Mouse (Mus musculus) heart, embryonic 15.5 days (tissue): ENCODE results near the gene Prdm1. TPM values are rescaled to one million over a fixed set of nuclear protein-coding genes. Genes with fewer than 3 reads are reported as not detected.

Experiments
- ATAC-seq: fragments of 200-750 bp; cut with Nextera tagmentation; replicated peaks from 2 replicates; pipeline ENCODE4 v1.8.0; 2017; ENCODE audit warnings: low read depth, moderate TSS enrichment; ENCODE audit not compliant: insufficient number of reproducible peaks, insufficient read depth, low FRiP score
- H3K27ac ChIP-seq: fragments of 300-500 bp; sonication (generic); 2 replicates; pipeline ENCODE4 v1.5.1; 2015; ENCODE audit warnings: mild to moderate bottlenecking, inconsistent platforms
- H3K27me3 ChIP-seq: fragments of 300-500 bp; sonication (generic); 2 replicates; pipeline ENCODE4 v1.6.1; 2015; ENCODE audit warnings: inconsistent platforms
- H3K36me3 ChIP-seq: fragments of 300-500 bp; sonication (generic); 2 replicates; pipeline ENCODE4 v1.6.1; 2015; ENCODE audit warnings: mild to moderate bottlenecking, inconsistent platforms
- H3K4me1 ChIP-seq: fragments of 300-500 bp; sonication (generic); replicated peaks from 2 replicates; pipeline ENCODE4 v1.6.1; 2015; ENCODE audit warnings: inconsistent platforms
- H3K4me2 ChIP-seq: fragments of 300-500 bp; sonication (generic); 2 replicates; pipeline ENCODE4 v1.6.1; 2015; ENCODE audit warnings: inconsistent platforms, mild to moderate bottlenecking, moderate library complexity
- H3K4me3 ChIP-seq: fragments of 300-500 bp; sonication (generic); 2 replicates; pipeline ENCODE4 v1.5.1; 2015; ENCODE audit warnings: mild to moderate bottlenecking, inconsistent platforms
- H3K9ac ChIP-seq: fragments of 300-500 bp; sonication (generic); 2 replicates; pipeline ENCODE4 v1.6.1; 2015; ENCODE audit warnings: mild to moderate bottlenecking, inconsistent platforms
- H3K9me3 ChIP-seq: fragments of 300-500 bp; sonication (generic); replicated peaks from 2 replicates; pipeline ENCODE4 v1.6.1; 2016; ENCODE audit warnings: inconsistent platforms
- WGBS: fragments of 180-500 bp; shearing (Covaris S2); methylation state at CpG from one replicate; pipeline ENCODE4 v1.1.7; 2015; ENCODE audit warnings: mixed read lengths; 5-methylcytosine and 5-hydroxymethylcytosine counted together
- polyA plus RNA-seq: library from polyadenylated mRNA; unstranded; fragments of >200 nt; fragmentation: Nextera tagmentation; extraction: Ambion mirVana; gene quantifications from 2 replicates; pipeline ENCODE4 v1.2.1, GENCODE M21; 2015

Gene Prdm1
- polyA plus RNA-seq, 1 experiment from 2014 or later: 0.83 TPM

DNA sequence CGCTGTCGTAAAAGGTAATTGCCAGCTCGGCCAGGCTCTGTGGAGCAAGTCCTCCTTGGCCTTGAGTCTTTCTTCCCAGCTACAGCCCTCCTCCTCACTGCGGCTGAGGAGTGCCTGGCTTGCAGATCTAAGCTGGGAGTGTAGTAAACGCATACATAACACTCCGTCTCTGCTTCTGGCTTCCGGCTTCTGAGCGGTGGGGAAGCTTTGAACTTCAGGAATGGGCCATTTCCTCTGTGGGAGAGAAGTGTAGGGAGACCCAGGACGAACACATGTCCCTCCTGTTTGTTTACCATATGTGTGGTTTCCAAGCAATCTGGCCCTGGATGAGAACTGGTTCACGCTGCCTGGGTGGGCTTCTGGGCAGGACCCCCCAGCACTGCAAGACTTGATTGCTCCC, 119.2 kb downstream of the Prdm1 start:
- H3K9me3 ChIP-seq: no peaks in the 10 kb centered on the region
- no peak overlapping the region for H3K4me3 ChIP-seq
- ATAC-seq: no peak
- no peak overlapping the region for H3K27ac ChIP-seq
- H3K36me3 ChIP-seq: no peaks in the 10 kb centered on the region
- no peak overlapping the region for H3K9ac ChIP-seq
- 0 out of 2 replicates have a peak, but pooled peaks cover 2% of the 10 kb centered on the region for H3K4me1 ChIP-seq
- 62% methylated on average over 10 of the region's 10 CpGs for WGBS
- no peak overlapping the region for H3K4me2 ChIP-seq
- no peaks in the 10 kb centered on the region for H3K27me3 ChIP-seq

DNA sequence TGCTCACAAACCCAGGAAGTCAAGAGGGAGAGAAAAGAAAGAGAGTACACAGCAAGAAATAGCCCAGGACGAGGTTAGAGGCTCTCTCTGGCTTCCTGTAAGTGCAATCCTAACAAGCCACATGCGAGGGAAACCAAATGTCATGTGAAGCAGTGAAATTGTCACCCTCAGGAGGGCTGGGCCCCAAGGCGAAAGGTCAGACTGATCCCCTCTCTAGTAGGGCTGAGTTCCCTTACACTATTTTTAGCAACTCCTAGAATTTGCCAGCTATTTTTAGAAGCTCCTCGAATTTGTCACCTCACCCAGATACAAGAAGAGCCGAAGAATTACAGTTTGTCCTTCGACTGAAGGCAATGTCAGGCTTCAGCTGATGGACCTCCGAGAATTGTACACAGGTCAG, 124.9 kb downstream of the Prdm1 start:
- whole genome bisulfite sequencing: 30% methylated on average over 7 of the region's 7 CpGs
- Histone ChIP-seq H3K4me2 (no peak overlapping the region), H3K36me3 (no peaks in the 10 kb centered on the region), H3K9ac (no peak overlapping the region), H3K4me3 (no peak overlapping the region), H3K27ac (no peak overlapping the region), H3K4me1 (peaks cover 30% of the 10 kb centered on the region), H3K27me3 (no peaks in the 10 kb centered on the region), H3K9me3 (no peaks in the 10 kb centered on the region)
- no peak for ATAC-seq

DNA sequence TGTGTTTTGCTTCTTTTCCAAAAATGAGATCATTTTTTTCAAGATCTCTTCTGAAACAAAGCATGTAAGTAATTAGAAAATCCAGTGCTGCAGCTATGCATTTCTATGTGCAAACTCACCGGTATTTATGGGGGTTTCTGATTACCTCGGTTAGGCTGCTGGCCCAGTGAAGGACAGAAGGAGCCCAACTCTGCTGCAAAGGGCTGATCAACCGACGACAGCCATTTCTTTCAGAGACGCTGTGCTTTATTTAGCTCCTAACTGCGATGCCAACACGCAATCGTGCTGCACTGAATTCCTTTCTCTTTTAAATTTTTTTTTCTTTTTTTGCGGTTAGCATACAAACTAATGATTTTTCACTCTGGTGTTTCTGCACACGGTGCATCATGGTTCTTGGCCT, 126.7 kb downstream of the Prdm1 start:
- WGBS: 36% methylated on average over 10 of the region's 10 CpGs
- Histone ChIP-seq H3K4me2 (no peak overlapping the region), H3K4me1 (peaks cover 30% of the 10 kb centered on the region), H3K36me3 (no peaks in the 10 kb centered on the region), H3K9ac (no peak overlapping the region), H3K4me3 (no peak overlapping the region), H3K27me3 (no peaks in the 10 kb centered on the region), H3K27ac (no peak overlapping the region), H3K9me3 (no peaks in the 10 kb centered on the region)
- ATAC-seq: no peak

DNA sequence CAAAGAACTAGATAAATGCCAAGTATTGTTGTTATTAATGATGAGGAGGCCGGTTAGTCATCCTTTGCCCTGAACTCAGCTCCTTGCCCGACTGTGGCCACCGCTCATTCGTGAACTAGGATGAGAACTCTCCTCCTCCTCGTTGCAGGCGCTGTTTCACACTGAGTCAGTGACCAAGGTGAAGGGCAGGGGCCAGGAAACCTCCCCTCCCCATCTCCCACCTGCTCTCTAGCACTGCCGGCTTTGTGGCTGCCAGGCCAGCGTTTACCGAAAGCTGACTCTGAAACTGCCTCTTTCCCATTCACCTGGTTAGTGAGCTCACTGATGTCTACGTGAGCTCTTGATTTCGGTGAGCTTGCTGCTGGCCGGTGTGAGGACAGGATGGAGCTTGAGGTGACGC, 127.7 kb downstream of the Prdm1 start:
- no peak for ATAC-seq
- no peak overlapping the region for H3K4me3 ChIP-seq
- 69% methylated on average over 13 of the region's 13 CpGs for WGBS

DNA sequence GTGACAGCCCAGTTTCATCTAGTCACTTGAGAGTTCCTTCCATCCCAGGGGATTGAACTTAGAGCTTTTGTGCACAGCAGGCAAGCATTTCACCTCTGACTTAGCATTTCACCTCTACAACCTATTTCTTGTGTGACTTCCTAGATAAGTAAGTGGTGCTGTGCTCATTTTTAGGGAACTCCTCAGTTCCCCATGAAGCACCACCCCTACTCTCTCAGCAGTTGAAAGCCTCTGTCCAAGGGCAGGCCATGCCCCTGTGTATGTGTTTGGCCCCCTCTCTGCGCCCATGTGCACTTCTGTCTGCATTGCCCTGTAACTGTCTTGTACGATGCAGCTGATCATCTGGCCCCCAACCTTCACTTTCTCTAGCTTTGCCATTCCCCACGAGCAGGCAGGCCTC, 128.2 kb downstream of the Prdm1 start:
- no peak overlapping the region for H3K4me2 ChIP-seq
- H3K4me3 ChIP-seq: no peak overlapping the region
- H3K4me1 ChIP-seq: peaks cover 30% of the 10 kb centered on the region
- H3K9me3 ChIP-seq: no peaks in the 10 kb centered on the region
- WGBS: 59% methylated on average over 3 of the region's 3 CpGs
- no peak overlapping the region for H3K27ac ChIP-seq
- H3K27me3 ChIP-seq: no peaks in the 10 kb centered on the region
- H3K36me3 ChIP-seq: no peaks in the 10 kb centered on the region
- no peak overlapping the region for H3K9ac ChIP-seq
- ATAC-seq: no peak

More for the DNA sequence above, 127.7 kb downstream of the Prdm1 start:
- H3K9ac ChIP-seq: no peak overlapping the region
- H3K4me2 ChIP-seq: no peak overlapping the region
- no peak overlapping the region for H3K27ac ChIP-seq
- no peaks in the 10 kb centered on the region for H3K9me3 ChIP-seq
- H3K4me1 ChIP-seq: peaks cover 30% of the 10 kb centered on the region
- H3K36me3 ChIP-seq: no peaks in the 10 kb centered on the region
- no peaks in the 10 kb centered on the region for H3K27me3 ChIP-seq

DNA sequence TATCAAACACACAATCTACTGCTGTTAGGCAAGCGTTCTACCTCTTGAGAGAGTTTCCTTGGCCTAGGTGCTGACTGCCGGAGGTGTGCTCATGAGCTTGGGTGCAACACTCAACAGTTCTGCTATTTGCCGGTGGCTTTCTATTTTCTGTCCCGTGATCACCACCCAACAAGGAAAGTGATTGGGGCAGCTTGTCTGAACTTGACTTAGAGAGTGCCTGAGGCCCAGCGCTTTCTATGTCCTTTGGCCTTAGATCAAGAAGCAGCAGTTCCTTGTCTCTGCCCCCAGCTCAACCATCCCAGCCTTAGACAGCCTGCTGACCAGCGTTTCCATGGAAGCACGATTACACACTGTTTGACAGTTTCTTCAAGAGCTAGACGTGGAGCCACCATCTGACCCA, 135.4 kb downstream of the Prdm1 start:
- ATAC-seq: no peak
- WGBS: 73% methylated on average over 8 of the region's 8 CpGs
- Histone ChIP-seq H3K4me1 (no peaks in the 10 kb centered on the region), H3K9ac (no peak overlapping the region), H3K36me3 (no peaks in the 10 kb centered on the region), H3K9me3 (no peaks in the 10 kb centered on the region), H3K27me3 (no peaks in the 10 kb centered on the region), H3K4me2 (no peak overlapping the region), H3K4me3 (no peak overlapping the region), H3K27ac (no peak overlapping the region)

- Histone ChIP-seq H3K4me2 (no peak overlapping the region), H3K4me3 (no peak overlapping the region), H3K9ac (no peak overlapping the region), H3K36me3 (no peaks in the 10 kb centered on the region), H3K27me3 (no peaks in the 10 kb centered on the region), H3K4me1 (no peaks in the 10 kb centered on the region), H3K27ac (no peak overlapping the region), H3K9me3 (no peaks in the 10 kb centered on the region)
- 50% methylated on average over 12 of the region's 12 CpGs for WGBS
- no peak for ATAC-seq
Observed at GRCm38 (mm10) chr10:44391509-44392290, 136.6 kb downstream of the Prdm1 start.

DNA sequence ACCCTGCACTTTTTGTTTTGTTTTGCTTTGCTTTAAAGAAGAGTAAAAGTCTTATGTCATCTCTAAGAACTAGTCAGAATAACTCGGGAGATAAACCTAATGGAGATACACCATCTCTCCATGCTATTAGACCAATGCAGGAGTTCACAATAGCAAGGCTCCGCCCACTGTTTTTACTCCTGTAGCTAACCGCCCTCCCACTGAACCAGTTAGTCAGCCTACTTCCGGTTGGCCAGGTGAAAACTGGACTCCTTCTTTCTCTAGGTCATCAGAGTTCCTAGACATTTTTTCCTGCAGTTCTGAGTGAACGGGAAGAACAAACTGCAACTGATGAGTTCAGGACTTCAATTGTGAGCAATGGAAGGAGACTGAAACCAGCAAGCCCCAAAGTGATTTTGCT, 138.0 kb downstream of the Prdm1 start:
- Histone ChIP-seq H3K27me3 (no peaks in the 10 kb centered on the region), H3K4me2 (no peak overlapping the region), H3K9me3 (no peaks in the 10 kb centered on the region), H3K4me1 (no peaks in the 10 kb centered on the region), H3K9ac (no peak overlapping the region), H3K27ac (no peak overlapping the region), H3K36me3 (no peaks in the 10 kb centered on the region), H3K4me3 (no peak overlapping the region)
- ATAC-seq: no peak
- 74% methylated on average over 5 of the region's 5 CpGs for WGBS

DNA sequence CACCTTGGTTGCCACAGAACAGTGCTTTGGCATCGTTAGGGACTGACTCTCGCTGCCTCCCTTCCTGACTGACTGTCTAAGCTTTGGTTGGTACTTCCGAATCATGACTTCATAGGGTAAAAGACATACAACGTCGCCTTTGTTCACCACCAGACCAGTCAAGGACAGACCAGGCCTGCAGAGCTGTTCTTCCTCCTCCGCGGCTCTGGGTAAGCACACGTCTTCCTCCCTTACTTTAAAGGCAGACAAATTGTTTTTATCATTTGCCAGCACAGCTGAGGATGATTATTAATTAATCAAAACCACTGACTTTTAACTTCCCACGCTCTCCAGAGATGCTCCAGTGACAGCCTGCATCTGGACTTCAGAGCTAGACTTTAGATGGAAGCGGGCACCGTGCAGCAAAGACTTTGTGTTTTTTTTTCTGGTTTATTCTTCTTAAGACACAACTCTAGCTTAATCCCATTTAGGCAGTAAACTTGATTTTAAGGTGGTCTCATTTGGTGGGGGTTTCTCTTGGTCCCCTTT, 139.5 kb downstream of the Prdm1 start:
- no peak for ATAC-seq
- H3K27ac ChIP-seq: no peak overlapping the region

More for the DNA sequence above, 139.5 kb downstream of the Prdm1 start:
- 67% methylated on average over 11 of the region's 11 CpGs for WGBS
- H3K27me3 ChIP-seq: no peaks in the 10 kb centered on the region
- no peak overlapping the region for H3K4me3 ChIP-seq
- no peak overlapping the region for H3K9ac ChIP-seq
- no peak overlapping the region for H3K4me2 ChIP-seq
- no peaks in the 10 kb centered on the region for H3K9me3 ChIP-seq
- H3K36me3 ChIP-seq: no peaks in the 10 kb centered on the region
- no peaks in the 10 kb centered on the region for H3K4me1 ChIP-seq
